Mouse (Mus musculus) Muller cell, postnatal 12 days (primary cell): ENCODE measurements at regions not wholly inside any gene's neighbourhood (a gene's known extent, or its start where the extent isn't known, plus 50 kb on each side); places are given as distances from the start of the nearest gene placed in this dataset.
A peak's percentile ranks its signal among the peaks of the same experiment; 100 is the strongest.

Experiments used
- DNase-seq: peaks from one replicate; pipeline ENCODE4 v3.0.0-alpha.2; 2015; ENCODE audit errors: inconsistent ontology term

GRCm38 (mm10) chr8:41648276-41648675 lies 231.4 kb upstream of the Frg1 start:
- DNase-seq: peak; percentile 43

- DNase-seq: no peak
These were observed 227.8 kb upstream of the Frg1 start for GRCm38 (mm10) chr8:41644626-41645025.

- DNase-seq: no peak
These were observed 207.0 kb upstream of the Frg1 start for GRCm38 (mm10) chr8:41623841-41624240.

- DNase-seq: no peak
These were observed 183.4 kb upstream of the Frg1 start for GRCm38 (mm10) chr8:41600255-41600654.

GRCm38 (mm10) chr8:41594446-41594845 lies 177.6 kb upstream of the Frg1 start:
- no peak for DNase-seq

- peak; percentile 47 for DNase-seq
These were observed 176.8 kb upstream of the Frg1 start for GRCm38 (mm10) chr8:41593666-41594042.

GRCm38 (mm10) chr8:41592741-41593665 lies 176.1 kb upstream of the Frg1 start:
- no peak for DNase-seq

GRCm38 (mm10) chr8:41592174-41592573 lies 175.3 kb upstream of the Frg1 start:
- DNase-seq: no peak

- peak; percentile 65 for DNase-seq
These were observed 171.3 kb upstream of the Frg1 start for GRCm38 (mm10) chr8:41588157-41588556.

- peak; percentile 79 for DNase-seq
These were observed 156.4 kb upstream of the Frg1 start for GRCm38 (mm10) chr8:41573027-41573885.

- DNase-seq: peak; percentile 82
These were observed 153.7 kb upstream of the Frg1 start for GRCm38 (mm10) chr8:41570566-41570965.

GRCm38 (mm10) chr8:41561995-41562394 lies 145.1 kb upstream of the Frg1 start:
- no peak for DNase-seq

- no peak for DNase-seq
These were observed 139.9 kb upstream of the Frg1 start for GRCm38 (mm10) chr8:41556819-41557218.

- DNase-seq: no peak
These were observed 136.1 kb upstream of the Frg1 start for GRCm38 (mm10) chr8:41552747-41553534.

- DNase-seq: no peak
These were observed 135.1 kb upstream of the Frg1 start for GRCm38 (mm10) chr8:41551925-41552414.

- DNase-seq: peak; percentile 3
These were observed 133.2 kb upstream of the Frg1 start for GRCm38 (mm10) chr8:41550095-41550420.

GRCm38 (mm10) chr8:41549220-41550094 lies 132.6 kb upstream of the Frg1 start:
- DNase-seq: no peak

- DNase-seq: no peak
These were observed 131.0 kb upstream of the Frg1 start for GRCm38 (mm10) chr8:41547730-41548368.

- no peak for DNase-seq
These were observed 115.3 kb upstream of the Frg1 start for GRCm38 (mm10) chr8:41532212-41532611.

GRCm38 (mm10) chr8:41529581-41529980 lies 112.7 kb upstream of the Frg1 start:
- DNase-seq: no peak
